Mouse (Mus musculus): ENCODE measurements around the gene Cox5b.

Gene Cox5b

GRCm38 (mm10) chr1:36683810-36684467, 7.3 kb upstream of the Cox5b start:
- peak; percentile 76 to 84 for DNase-seq (ENCODE audit: low spot score in 2 of 2)

GRCm38 (mm10) chr1:36690671-36691235, 496 bp upstream of the Cox5b start:
- no peak for DNase-seq (ENCODE audit: low spot score in 2 of 2)

- no peak for DNase-seq (ENCODE audit: low spot score in 2 of 2)
These were observed 3.6 kb downstream of the Cox5b start for GRCm38 (mm10) chr1:36694871-36695270.

GRCm38 (mm10) chr1:36696411-36696810, 5.2 kb downstream of the Cox5b start:
- DNase-seq (ENCODE audit: low spot score in 2 of 2), result no peak

GRCm38 (mm10) chr1:36697030-36697429, 5.8 kb downstream of the Cox5b start:
- DNase-seq (ENCODE audit: low spot score in 2 of 2), result no peak

GRCm38 (mm10) chr1:36707166-36707565, 15.9 kb downstream of the Cox5b start:
- DNase-seq (ENCODE audit: low spot score in 2 of 2), result no peak

GRCm38 (mm10) chr1:36707797-36708196, 16.5 kb downstream of the Cox5b start:
- DNase-seq (ENCODE audit: low spot score in 2 of 2), result no peak

GRCm38 (mm10) chr1:36708626-36709025, 17.4 kb downstream of the Cox5b start:
- DNase-seq (ENCODE audit: low spot score in 2 of 2), result no peak

- DNase-seq (ENCODE audit: low spot score in 2 of 2), result peak in 1 of 2 experiments; percentile 28
These were observed 18.0 kb downstream of the Cox5b start for GRCm38 (mm10) chr1:36709055-36709853.

- peak; percentile 96 to 99 for DNase-seq (ENCODE audit: low spot score in 2 of 2)
These were observed 18.6 kb downstream of the Cox5b start, which contains the start of gene 4933424G06Rik for GRCm38 (mm10) chr1:36709854-36710280. 4933424G06Rik (plus strand) TSS chr1:36710149.

- DNase-seq (ENCODE audit: low spot score in 2 of 2), result no peak
These were observed 19.9 kb downstream of the Cox5b start for GRCm38 (mm10) chr1:36711104-36711503.

GRCm38 (mm10) chr1:36714311-36714710, 23.1 kb downstream of the Cox5b start, which contains the start of gene Actr1b:
Actr1b (minus strand) TSS chr1:36714422.
- DNase-seq (ENCODE audit: low spot score in 2 of 2), result no peak

GRCm38 (mm10) chr1:36718786-36719185, 27.5 kb downstream of the Cox5b start:
- no peak for DNase-seq (ENCODE audit: low spot score in 2 of 2)

- DNase-seq (ENCODE audit: low spot score in 2 of 2), result no peak
These were observed 32.2 kb downstream of the Cox5b start for GRCm38 (mm10) chr1:36723146-36724056.

- DNase-seq (ENCODE audit: low spot score in 2 of 2), result no peak
These were observed 32.8 kb downstream of the Cox5b start for GRCm38 (mm10) chr1:36724057-36724431.

- peak; percentile 29 to 78 for DNase-seq (ENCODE audit: low spot score in 2 of 2)
These were observed 46.1 kb downstream of the Cox5b start for GRCm38 (mm10) chr1:36737300-36737699.

GRCm38 (mm10) chr1:36739231-36739630, 48.0 kb downstream of the Cox5b start:
- no peak for DNase-seq (ENCODE audit: low spot score in 2 of 2)

- DNase-seq (ENCODE audit: low spot score in 2 of 2), result no peak
These were observed 51.8 kb downstream of the Cox5b start for GRCm38 (mm10) chr1:36743046-36743445.

Measured in urinary bladder, postnatal 4 days (tissue).